10 mouse cellular contexts compared by ENCODE assay signal in genomic region chr3:134330943-134331342, GRCm38 (mm10).
A peak's percentile ranks its signal among the peaks of the same experiment; 100 is the strongest.
DNase-seq lines count a peak whose midpoint lies in the region; ATAC-seq lines count a peak whose summit lies in the region.
"Had no signal": no experiment of that assay in that cellular context is flagged by ENCODE, and none has a peak within 500 bp of the region (broad histone marks: within the 10 kb centered on the region; RNA-seq: fewer than 3 reads in every experiment).

No protein-coding gene starts in this region.

- peaks cover 9% of the 10 kb centered on the region for H3K4me1 ChIP-seq in kidney, embryonic 15.5 days
- no peaks in the 10 kb centered on the region for H3K4me1 ChIP-seq in brown adipose tissue, adult 24 weeks (ENCODE audit: control insufficient read depth, insufficient read depth, insufficient read length, low read length)
- H3K4me1 ChIP-seq in forebrain, embryonic 16.5 days (replicated peaks; ENCODE audit: control insufficient read depth, insufficient read depth, low read length) = peaks cover 10% of the 10 kb centered on the region
- H3K4me1 ChIP-seq in midbrain, embryonic 13.5 days (replicated peaks) = peaks cover 15% of the 10 kb centered on the region

- no peak for DNase-seq in kidney, adult 8-10 months
- DNase-seq in urinary bladder, adult 18-20 months (ENCODE audit: low spot score in 2 of 2) = no peak
- no peak for DNase-seq in liver
- no peak for DNase-seq in urinary bladder, postnatal 14 days (ENCODE audit: low spot score)

- no peaks in the 10 kb centered on the region for H3K27me3 ChIP-seq in kidney, embryonic 15.5 days
- no peaks in the 10 kb centered on the region for H3K27me3 ChIP-seq in forebrain, embryonic 16.5 days (replicated peaks; ENCODE audit: control insufficient read depth, insufficient read depth, low read length)
- no peaks in the 10 kb centered on the region for H3K27me3 ChIP-seq in midbrain, embryonic 13.5 days
- H3K27me3 ChIP-seq: Patski had no signal

- H3K4me3 ChIP-seq in kidney, embryonic 15.5 days (replicated peaks) = 0 out of 2 replicates have a peak overlapping the region, but pooled peaks have one; percentile 10
- H3K4me3 ChIP-seq in brown adipose tissue, adult 24 weeks (ENCODE audit: insufficient read depth, low read depth, low read length) = peak overlapping the region; percentile 28
- peak overlapping the region; percentile 30 for H3K4me3 ChIP-seq in forebrain, embryonic 16.5 days (replicated peaks; ENCODE audit: low read length)
- H3K4me3 ChIP-seq in midbrain, embryonic 13.5 days (replicated peaks) = peak overlapping the region; percentile 31
- H3K4me3 ChIP-seq: erythroblast, embryonic 14.5 days had no signal

- no peak overlapping the region for H3K27ac ChIP-seq in kidney, embryonic 15.5 days
- H3K27ac ChIP-seq in brown adipose tissue, adult 24 weeks (replicated peaks; ENCODE audit: low read depth, low read length) = no peak overlapping the region
- no peak overlapping the region for H3K27ac ChIP-seq in forebrain, embryonic 16.5 days (ENCODE audit: low read length)
- peak overlapping the region; percentile 71 for H3K27ac ChIP-seq in midbrain, embryonic 13.5 days

- WGBS in kidney, embryonic 15.5 days = 36% methylated on average over 11 of the region's 11 CpGs
- 4% methylated on average over 11 of the region's 11 CpGs for WGBS in forebrain, embryonic 16.5 days
- WGBS in midbrain, embryonic 13.5 days = 40% methylated on average over 11 of the region's 11 CpGs

- H3K9me3 ChIP-seq in kidney, embryonic 15.5 days (replicated peaks) = 0 out of 2 replicates have a peak, but pooled peaks cover 4% of the 10 kb centered on the region
- 0 out of 2 replicates have a peak, but pooled peaks cover 4% of the 10 kb centered on the region for H3K9me3 ChIP-seq in forebrain, embryonic 16.5 days (ENCODE audit: control insufficient read depth, low read length)
- H3K9me3 ChIP-seq in midbrain, embryonic 13.5 days = 0 out of 2 replicates have a peak, but pooled peaks cover 2% of the 10 kb centered on the region

- ATAC-seq in kidney, embryonic 15.5 days (replicated peaks; ENCODE audit: low FRiP score) = no peak
- ATAC-seq in forebrain, embryonic 16.5 days = peak; percentile 78
- ATAC-seq in midbrain, embryonic 13.5 days = peak; percentile 82
- ATAC-seq: Patski had no signal

- peak overlapping the region; percentile 45 for H3K4me2 ChIP-seq in kidney, embryonic 15.5 days
- peak overlapping the region; percentile 59 for H3K4me2 ChIP-seq in forebrain, embryonic 16.5 days (ENCODE audit: low read length)
- H3K4me2 ChIP-seq in midbrain, embryonic 13.5 days (replicated peaks) = peak overlapping the region; percentile 48

- no peak overlapping the region for H3K9ac ChIP-seq in kidney, embryonic 15.5 days
- H3K9ac ChIP-seq in forebrain, embryonic 16.5 days (replicated peaks; ENCODE audit: low read depth, low read length) = peak overlapping the region; percentile 42; the same call in 1 of the 2 replicates
- 0 out of 2 replicates have a peak overlapping the region, but pooled peaks have one; percentile 28 for H3K9ac ChIP-seq in midbrain, embryonic 13.5 days (replicated peaks)

- no peaks in the 10 kb centered on the region for H3K36me3 ChIP-seq in kidney, embryonic 15.5 days
- no peaks in the 10 kb centered on the region for H3K36me3 ChIP-seq in forebrain, embryonic 16.5 days (ENCODE audit: control insufficient read depth, insufficient read depth)
- H3K36me3 ChIP-seq in midbrain, embryonic 13.5 days = no peaks in the 10 kb centered on the region
